Mouse (Mus musculus): ENCODE measurements around the gene Ints3. TPM values are rescaled to one million over a fixed set of nuclear protein-coding genes. Genes with fewer than 3 reads are reported as not detected.
A peak's percentile ranks its signal among the peaks of the same experiment; 100 is the strongest.

The Ints3 gene
- polyA plus RNA-seq, 1 experiment = 15.5 TPM

DNA sequence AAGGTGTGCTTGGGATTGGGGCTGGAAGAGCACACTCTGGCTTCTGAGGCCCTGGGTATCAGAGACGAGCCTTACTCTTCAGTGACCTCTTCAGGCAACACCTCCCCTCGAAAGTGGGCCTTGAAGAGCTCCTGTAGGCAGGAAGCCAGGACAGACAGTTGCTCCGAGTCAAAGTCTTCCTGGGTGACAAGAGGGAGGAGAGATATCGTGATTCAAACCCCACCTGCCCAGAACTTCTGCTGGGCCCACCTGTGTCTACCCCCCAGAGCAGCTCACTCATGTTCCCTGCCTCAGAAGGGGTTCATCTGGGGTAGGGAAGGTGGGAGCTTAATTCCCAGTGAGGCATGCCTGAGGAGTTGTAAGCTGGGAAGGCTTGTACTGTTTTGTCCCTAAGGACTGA lies 32.4 kb downstream of the Ints3 start:
- Histone ChIP-seq H3K27me3 (replicated peaks) (no peaks in the 10 kb centered on the region), H3K4me3 (replicated peaks) (no peak overlapping the region), H3K4me1 (peaks cover 4% of the 10 kb centered on the region; the same call in 1 of the 2 replicates), H3K9me3 (no peaks in the 10 kb centered on the region), H3K36me3 (replicated peaks; ENCODE audit: low read length) (peaks cover 98% of the 10 kb centered on the region)
- TF ChIP-seq GATA1 (IDR thresholded peaks at IDR 0.05; ENCODE audit: borderline replicate concordance, low read length) (no peak), FLI1 (IDR thresholded peaks at IDR 0.05; ENCODE audit: low read length) (no peak)

DNA sequence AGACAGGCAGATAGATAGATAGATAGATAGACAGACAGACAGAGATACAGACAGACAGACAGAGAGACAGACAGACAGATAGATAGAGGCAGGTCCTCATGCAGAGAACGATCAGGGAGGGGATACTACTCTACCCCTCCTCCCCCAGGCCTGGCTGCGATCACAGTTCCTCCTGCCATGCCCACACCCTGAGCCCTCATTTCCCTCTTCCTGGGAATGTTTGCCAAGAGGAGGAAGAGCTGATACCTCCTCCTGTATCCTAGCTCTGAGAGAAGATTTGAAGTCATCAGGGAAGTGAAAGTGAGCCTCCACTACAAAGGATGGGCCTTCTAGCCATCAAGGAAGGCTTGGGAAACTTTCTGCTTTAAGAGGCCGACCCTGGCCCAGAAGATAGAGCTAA lies 37.8 kb downstream of the Ints3 start:
- Histone ChIP-seq H3K4me3 (replicated peaks) (no peak overlapping the region), H3K4me1 (peaks cover 8% of the 10 kb centered on the region; the same call in 1 of the 2 replicates), H3K27me3 (replicated peaks) (peaks cover 3% of the 10 kb centered on the region), H3K9me3 (no peaks in the 10 kb centered on the region), H3K36me3 (replicated peaks; ENCODE audit: low read length) (peaks cover 98% of the 10 kb centered on the region)
- TF ChIP-seq FLI1 (IDR thresholded peaks at IDR 0.05; ENCODE audit: low read length) = no peak
- TF ChIP-seq GATA1 (IDR thresholded peaks at IDR 0.05; ENCODE audit: borderline replicate concordance, low read length) = no peak

- Histone ChIP-seq H3K4me1 (peaks cover 30% of the 10 kb centered on the region), H3K27me3 (replicated peaks) (peaks cover 31% of the 10 kb centered on the region), H3K4me3 (replicated peaks) (no peak overlapping the region), H3K36me3 (replicated peaks; ENCODE audit: low read length) (peaks cover 99% of the 10 kb centered on the region), H3K9me3 (no peaks in the 10 kb centered on the region)
- no peak for TF ChIP-seq GATA1 (IDR thresholded peaks at IDR 0.05; ENCODE audit: borderline replicate concordance, low read length)
- no peak for TF ChIP-seq FLI1 (IDR thresholded peaks at IDR 0.05; ENCODE audit: low read length)
Measured at GRCm38 (mm10) chr3:90392661-90393060, 40.8 kb downstream of the Ints3 start.

DNA sequence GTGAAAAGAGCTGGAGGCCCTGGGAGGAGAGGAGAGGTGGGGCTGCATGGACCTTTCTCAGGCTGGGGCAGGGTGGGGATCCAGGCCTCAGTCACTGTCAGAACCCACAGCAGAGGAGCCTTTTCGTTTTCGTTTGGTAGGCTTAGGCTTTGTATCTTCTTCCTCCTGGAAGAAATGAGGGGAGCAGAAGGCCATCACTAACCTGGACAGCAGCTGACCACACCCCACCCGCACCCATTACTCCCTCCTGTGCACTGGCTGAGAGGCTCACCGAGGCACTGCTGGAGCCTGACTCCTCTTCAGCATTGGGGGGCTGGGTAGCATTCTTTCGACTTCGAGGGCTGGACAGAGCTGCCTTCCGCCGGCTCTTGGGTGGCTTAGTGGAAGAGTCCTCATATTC lies 41.5 kb downstream of the Ints3 start:
- H3K9me3 ChIP-seq = no peaks in the 10 kb centered on the region
- TF ChIP-seq GATA1 (IDR thresholded peaks at IDR 0.05; ENCODE audit: borderline replicate concordance, low read length) = no peak
- TF ChIP-seq FLI1 (IDR thresholded peaks at IDR 0.05; ENCODE audit: low read length) = no peak
- peaks cover 30% of the 10 kb centered on the region for H3K4me1 ChIP-seq
- no peak overlapping the region for H3K4me3 ChIP-seq (replicated peaks)
- H3K36me3 ChIP-seq (replicated peaks; ENCODE audit: low read length) = peaks cover 99% of the 10 kb centered on the region
- H3K27me3 ChIP-seq (replicated peaks) = peaks cover 38% of the 10 kb centered on the region

- Histone ChIP-seq H3K4me3 (replicated peaks) (no peak overlapping the region), H3K27me3 (replicated peaks) (peaks cover 43% of the 10 kb centered on the region), H3K4me1 (peaks cover 27% of the 10 kb centered on the region), H3K9me3 (no peaks in the 10 kb centered on the region), H3K36me3 (replicated peaks; ENCODE audit: low read length) (peaks cover 99% of the 10 kb centered on the region)
- TF ChIP-seq FLI1 (IDR thresholded peaks at IDR 0.05; ENCODE audit: low read length) (no peak), GATA1 (IDR thresholded peaks at IDR 0.05; ENCODE audit: borderline replicate concordance, low read length) (no peak)
Measured at GRCm38 (mm10) chr3:90391004-90391403, 42.4 kb downstream of the Ints3 start.

GRCm38 (mm10) chr3:90389511-90390490 lies 43.6 kb downstream of the Ints3 start, which contains the start of gene Slc27a3:
Slc27a3 (minus strand) TSS chr3:90389938.
- H3K9me3 ChIP-seq = no peaks in the 10 kb centered on the region
- peaks cover 43% of the 10 kb centered on the region for H3K27me3 ChIP-seq (replicated peaks)
- peak within 1 kb of the TSS; percentile 89 for H3K4me3 ChIP-seq (replicated peaks)
- TF ChIP-seq GATA1 (IDR thresholded peaks at IDR 0.05; ENCODE audit: borderline replicate concordance, low read length) = no peak
- no peak for TF ChIP-seq FLI1 (IDR thresholded peaks at IDR 0.05; ENCODE audit: low read length)
- H3K36me3 ChIP-seq (replicated peaks; ENCODE audit: low read length) = peaks cover 96% of the 10 kb centered on the region
- H3K4me1 ChIP-seq = peaks cover 25% of the 10 kb centered on the region

- H3K4me3 ChIP-seq (replicated peaks) = peak overlapping the region; percentile 89
- H3K36me3 ChIP-seq (replicated peaks; ENCODE audit: low read length) = peaks cover 89% of the 10 kb centered on the region
Measured at GRCm38 (mm10) chr3:90388726-90389510, 44.5 kb downstream of the Ints3 start.

GRCm38 (mm10) chr3:90388192-90388591 lies 45.2 kb downstream of the Ints3 start:
- Histone ChIP-seq H3K36me3 (replicated peaks; ENCODE audit: low read length) (peaks cover 84% of the 10 kb centered on the region), H3K4me3 (replicated peaks) (no peak overlapping the region), H3K27me3 (replicated peaks) (peaks cover 43% of the 10 kb centered on the region), H3K4me1 (peaks cover 25% of the 10 kb centered on the region), H3K9me3 (no peaks in the 10 kb centered on the region)
- TF ChIP-seq FLI1 (IDR thresholded peaks at IDR 0.05; ENCODE audit: low read length) (no peak), GATA1 (IDR thresholded peaks at IDR 0.05; ENCODE audit: borderline replicate concordance, low read length) (no peak)

More at GRCm38 (mm10) chr3:90388726-90389510, 44.5 kb downstream of the Ints3 start:
- TF ChIP-seq GATA1 (IDR thresholded peaks at IDR 0.05; ENCODE audit: borderline replicate concordance, low read length) (no peak), FLI1 (IDR thresholded peaks at IDR 0.05; ENCODE audit: low read length) (no peak)
- H3K9me3 ChIP-seq = no peaks in the 10 kb centered on the region
- peaks cover 25% of the 10 kb centered on the region for H3K4me1 ChIP-seq
- peaks cover 43% of the 10 kb centered on the region for H3K27me3 ChIP-seq (replicated peaks)

DNA sequence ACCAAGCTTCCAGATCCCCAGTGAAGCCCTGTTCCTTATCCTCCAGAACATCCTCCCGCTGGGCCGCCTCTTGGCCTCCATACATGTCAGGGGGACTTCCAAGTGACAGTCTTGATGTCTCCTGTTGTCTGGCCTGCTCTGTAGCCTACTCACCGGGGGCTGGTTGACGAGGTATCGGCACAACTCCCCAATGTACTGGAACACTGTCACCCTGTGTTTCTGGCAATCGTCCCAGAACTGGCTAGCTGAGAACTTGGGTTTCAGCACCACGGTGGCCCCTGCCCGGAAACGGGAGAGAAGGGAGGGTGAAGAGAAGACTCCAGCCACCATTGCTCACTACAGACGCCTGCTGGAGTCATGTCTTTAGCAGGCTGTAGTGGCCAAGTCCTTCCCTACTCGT lies 45.9 kb downstream of the Ints3 start:
- Histone ChIP-seq H3K4me3 (replicated peaks) (no peak overlapping the region), H3K27me3 (replicated peaks) (peaks cover 43% of the 10 kb centered on the region), H3K4me1 (peaks cover 25% of the 10 kb centered on the region), H3K36me3 (replicated peaks; ENCODE audit: low read length) (peaks cover 77% of the 10 kb centered on the region), H3K9me3 (no peaks in the 10 kb centered on the region)
- TF ChIP-seq FLI1 (IDR thresholded peaks at IDR 0.05; ENCODE audit: low read length) = no peak
